Mouse (Mus musculus): ENCODE measurements around the gene Ubox5. TPM values are rescaled to one million over a fixed set of nuclear protein-coding genes. Genes with fewer than 3 reads are reported as not detected.
"Not testable (repeated sequence)": the region's sequence is repeated elsewhere in the genome, so short reads cannot be mapped to it uniquely, and the experiment has no call there.

Ubox5 gene
- polyA plus RNA-seq, 1 experiment from 2014 or later, result 13.9 TPM

- Histone ChIP-seq H3K9me3 (replicated peaks) (no peaks in the 10 kb centered on the region), H3K4me1 (peaks cover 2% of the 10 kb centered on the region), H3K4me3 (no peak overlapping the region), H3K36me3 (peaks cover 11% of the 10 kb centered on the region), H3K4me2 (replicated peaks) (no peak overlapping the region), H3K9ac (no peak overlapping the region), H3K27me3 (peaks cover 33% of the 10 kb centered on the region), H3K27ac (no peak overlapping the region)
- ATAC-seq (ENCODE audit: low FRiP score), result no peak
- 86% methylated on average over 6 of the region's 6 CpGs for WGBS
These were observed 43.8 kb downstream of the Ubox5 start for GRCm38 (mm10) chr2:130586016-130586415.

- no peak overlapping the region for H3K4me3 ChIP-seq
- H3K9me3 ChIP-seq (replicated peaks), result no peaks in the 10 kb centered on the region
- ATAC-seq (ENCODE audit: low FRiP score), result no peak
- no peak overlapping the region for H3K27ac ChIP-seq
- H3K4me2 ChIP-seq (replicated peaks), result no peak overlapping the region
- peaks cover 12% of the 10 kb centered on the region for H3K4me1 ChIP-seq
- H3K36me3 ChIP-seq, result no peaks in the 10 kb centered on the region
- no peak overlapping the region for H3K9ac ChIP-seq
- WGBS, result 82% methylated on average over 10 of the region's 10 CpGs
- peaks cover 53% of the 10 kb centered on the region for H3K27me3 ChIP-seq
These were observed 45.8 kb downstream of the Ubox5 start for GRCm38 (mm10) chr2:130583902-130584560.

- H3K9ac ChIP-seq, result no peak within 1 kb of the TSS
- 32% methylated on average over 10 of the region's 10 CpGs for WGBS
- no peaks in the 10 kb centered on the region for H3K9me3 ChIP-seq (replicated peaks)
These were observed 47.3 kb downstream of the Ubox5 start, which contains the start of gene Avp for GRCm38 (mm10) chr2:130582552-130582951. TSS of gene Avp (minus strand) at chr2:130582554.

GRCm38 (mm10) chr2:130581201-130581600, 48.6 kb downstream of the Ubox5 start:
- Histone ChIP-seq H3K4me2 (replicated peaks) (peak overlapping the region; percentile 53), H3K27me3 (peaks cover 81% of the 10 kb centered on the region), H3K36me3 (no peaks in the 10 kb centered on the region), H3K9ac (peak overlapping the region; percentile 41; the same call in 1 of the 2 replicates), H3K4me3 (peak overlapping the region; percentile 24), H3K27ac (no peak overlapping the region), H3K4me1 (peaks cover 27% of the 10 kb centered on the region), H3K9me3 (replicated peaks) (no peaks in the 10 kb centered on the region)
- ATAC-seq (ENCODE audit: low FRiP score), result no peak
- 2% methylated on average over 16 of the region's 16 CpGs for WGBS

More at GRCm38 (mm10) chr2:130582552-130582951, 47.3 kb downstream of the Ubox5 start, which contains the start of gene Avp:
- Histone ChIP-seq H3K27ac (no peak within 1 kb of the TSS), H3K4me2 (replicated peaks) (no peak within 1 kb of the TSS), H3K4me3 (0 out of 2 replicates have a peak within 1 kb of the TSS, but pooled peaks have one; percentile 24), H3K36me3 (no peaks in the 10 kb centered on the region), H3K27me3 (peaks cover 68% of the 10 kb centered on the region), H3K4me1 (peaks cover 15% of the 10 kb centered on the region)
- no peak for ATAC-seq (ENCODE audit: low FRiP score)

GRCm38 (mm10) chr2:130579791-130580190, 50.0 kb downstream of the Ubox5 start:
- Histone ChIP-seq H3K27ac (no peak overlapping the region), H3K36me3 (no peaks in the 10 kb centered on the region), H3K4me2 (replicated peaks) (no peak overlapping the region), H3K9me3 (replicated peaks) (no peaks in the 10 kb centered on the region), H3K9ac (no peak overlapping the region), H3K4me1 (peaks cover 27% of the 10 kb centered on the region), H3K4me3 (no peak overlapping the region), H3K27me3 (peaks cover 95% of the 10 kb centered on the region)
- no peak for ATAC-seq (ENCODE audit: low FRiP score)
- 4% methylated on average over 8 of the region's 8 CpGs for WGBS

- WGBS, result 9% methylated on average over 11 of the region's 11 CpGs
- H3K4me3 ChIP-seq, result no peak overlapping the region
- no peaks in the 10 kb centered on the region for H3K9me3 ChIP-seq (replicated peaks)
- peaks cover 99% of the 10 kb centered on the region for H3K27me3 ChIP-seq
- H3K9ac ChIP-seq, result no peak overlapping the region
- H3K4me1 ChIP-seq, result peaks cover 27% of the 10 kb centered on the region
- no peak for ATAC-seq (ENCODE audit: low FRiP score)
- no peak overlapping the region for H3K4me2 ChIP-seq (replicated peaks)
- H3K36me3 ChIP-seq, result no peaks in the 10 kb centered on the region
- no peak overlapping the region for H3K27ac ChIP-seq
These were observed 51.7 kb downstream of the Ubox5 start for GRCm38 (mm10) chr2:130578148-130578547.

- Histone ChIP-seq H3K4me2 (replicated peaks) (peak overlapping the region; percentile 29), H3K4me3 (no peak overlapping the region), H3K27me3 (peaks cover 94% of the 10 kb centered on the region), H3K9me3 (replicated peaks) (no peaks in the 10 kb centered on the region), H3K36me3 (no peaks in the 10 kb centered on the region), H3K4me1 (peaks cover 27% of the 10 kb centered on the region), H3K9ac (no peak overlapping the region), H3K27ac (no peak overlapping the region)
- ATAC-seq (ENCODE audit: low FRiP score), result no peak
- 3% methylated on average over 12 of the region's 12 CpGs for WGBS
These were observed 52.2 kb downstream of the Ubox5 start for GRCm38 (mm10) chr2:130577632-130578031.

GRCm38 (mm10) chr2:130577021-130577420, 52.8 kb downstream of the Ubox5 start:
- H3K27ac ChIP-seq, result no peak overlapping the region
- H3K4me3 ChIP-seq, result no peak overlapping the region
- H3K36me3 ChIP-seq, result no peaks in the 10 kb centered on the region
- no peak overlapping the region for H3K9ac ChIP-seq
- no peaks in the 10 kb centered on the region for H3K9me3 ChIP-seq (replicated peaks)
- H3K4me2 ChIP-seq (replicated peaks), result no peak overlapping the region
- 2% methylated on average over 9 of the region's 9 CpGs for WGBS
- H3K4me1 ChIP-seq, result peaks cover 27% of the 10 kb centered on the region
- H3K27me3 ChIP-seq, result peaks cover 88% of the 10 kb centered on the region
- ATAC-seq (ENCODE audit: low FRiP score), result no peak

GRCm38 (mm10) chr2:130576564-130576963, 53.3 kb downstream of the Ubox5 start:
- peak overlapping the region; percentile 28 for H3K4me3 ChIP-seq
- H3K27me3 ChIP-seq, result peaks cover 84% of the 10 kb centered on the region
- H3K4me1 ChIP-seq, result peaks cover 27% of the 10 kb centered on the region
- not testable (repeated sequence) for H3K27ac ChIP-seq; ATAC-seq (ENCODE audit: low FRiP score); H3K36me3 ChIP-seq; H3K9me3 ChIP-seq (replicated peaks)
- H3K4me2 ChIP-seq (replicated peaks), result peak overlapping the region; percentile 47
- under 1% methylated on average over 32 of the region's 32 CpGs for WGBS
- H3K9ac ChIP-seq, result peak overlapping the region; percentile 32; the same call in 1 of the 2 replicates

- Histone ChIP-seq H3K27me3 (peaks cover 77% of the 10 kb centered on the region), H3K4me3 (peak within 1 kb of the TSS; percentile 28), H3K4me1 (peaks cover 23% of the 10 kb centered on the region), H3K27ac (no peak within 1 kb of the TSS), H3K9me3 (replicated peaks) (no peaks in the 10 kb centered on the region), H3K36me3 (no peaks in the 10 kb centered on the region), H3K9ac (peak within 1 kb of the TSS; percentile 32), H3K4me2 (replicated peaks) (peak within 1 kb of the TSS; percentile 47)
- ATAC-seq (ENCODE audit: low FRiP score), result no peak
- 43% methylated on average over 9 of the region's 9 CpGs for WGBS
These were observed 54.0 kb downstream of the Ubox5 start, which contains the start of gene Oxt for GRCm38 (mm10) chr2:130575873-130576272. TSS of gene Oxt (plus strand) at chr2:130576173.

GRCm38 (mm10) chr2:130574960-130575359, 54.9 kb downstream of the Ubox5 start:
- H3K27me3 ChIP-seq, result peaks cover 67% of the 10 kb centered on the region
- H3K36me3 ChIP-seq, result no peaks in the 10 kb centered on the region
- no peak overlapping the region for H3K27ac ChIP-seq

GRCm38 (mm10) chr2:130569926-130570325, 59.9 kb downstream of the Ubox5 start:
- Histone ChIP-seq H3K27ac (no peak overlapping the region), H3K36me3 (peaks cover 19% of the 10 kb centered on the region), H3K9ac (no peak overlapping the region), H3K4me2 (replicated peaks) (no peak overlapping the region), H3K9me3 (replicated peaks) (no peaks in the 10 kb centered on the region), H3K27me3 (peaks cover 17% of the 10 kb centered on the region), H3K4me1 (peaks cover 2% of the 10 kb centered on the region), H3K4me3 (no peak overlapping the region)
- no peak for ATAC-seq (ENCODE audit: low FRiP score)

More at GRCm38 (mm10) chr2:130574960-130575359, 54.9 kb downstream of the Ubox5 start:
- Histone ChIP-seq H3K4me2 (replicated peaks) (no peak overlapping the region), H3K4me3 (no peak overlapping the region), H3K9me3 (replicated peaks) (no peaks in the 10 kb centered on the region), H3K4me1 (peaks cover 16% of the 10 kb centered on the region), H3K9ac (no peak overlapping the region)
- ATAC-seq (ENCODE audit: low FRiP score), result no peak
- WGBS, result 77% methylated on average over 5 of the region's 5 CpGs

- no peak overlapping the region for H3K4me2 ChIP-seq (replicated peaks)
- no peaks in the 10 kb centered on the region for H3K9me3 ChIP-seq (replicated peaks)
- 80% methylated on average over 4 of the region's 4 CpGs for WGBS
These were observed 60.9 kb downstream of the Ubox5 start for GRCm38 (mm10) chr2:130568921-130569320.

More at GRCm38 (mm10) chr2:130568921-130569320, 60.9 kb downstream of the Ubox5 start:
- Histone ChIP-seq H3K27ac (no peak overlapping the region), H3K27me3 (peaks cover 8% of the 10 kb centered on the region; the same call in 1 of the 2 replicates), H3K4me1 (peaks cover 11% of the 10 kb centered on the region), H3K4me3 (no peak overlapping the region), H3K9ac (no peak overlapping the region), H3K36me3 (peaks cover 19% of the 10 kb centered on the region)
- ATAC-seq (ENCODE audit: low FRiP score), result no peak

Data from hindbrain, embryonic 12.5 days (tissue).